Mouse (Mus musculus) mouse embryonic stem cell (cell line): ENCODE results near the gene Jam2.

ENCODE experiments used
- in situ Hi-C, 2 experiments: fragments of 300-500 bp; cut with MboI; formaldehyde crosslinking; loops; 1 replicate in 1 of 2; 3 replicates in 1 of 2; pipeline ENCODE4 v1.14.3; 2019 to 2020; ENCODE audit warnings: low sequenced_read_pairs in 2 of 2, low pct_unique_long_range_greater_than_20kb in 1 of 2, mixed read lengths in 1 of 2; ENCODE audit not compliant: unreplicated experiment in 1 of 2

The Jam2 gene

DNA sequence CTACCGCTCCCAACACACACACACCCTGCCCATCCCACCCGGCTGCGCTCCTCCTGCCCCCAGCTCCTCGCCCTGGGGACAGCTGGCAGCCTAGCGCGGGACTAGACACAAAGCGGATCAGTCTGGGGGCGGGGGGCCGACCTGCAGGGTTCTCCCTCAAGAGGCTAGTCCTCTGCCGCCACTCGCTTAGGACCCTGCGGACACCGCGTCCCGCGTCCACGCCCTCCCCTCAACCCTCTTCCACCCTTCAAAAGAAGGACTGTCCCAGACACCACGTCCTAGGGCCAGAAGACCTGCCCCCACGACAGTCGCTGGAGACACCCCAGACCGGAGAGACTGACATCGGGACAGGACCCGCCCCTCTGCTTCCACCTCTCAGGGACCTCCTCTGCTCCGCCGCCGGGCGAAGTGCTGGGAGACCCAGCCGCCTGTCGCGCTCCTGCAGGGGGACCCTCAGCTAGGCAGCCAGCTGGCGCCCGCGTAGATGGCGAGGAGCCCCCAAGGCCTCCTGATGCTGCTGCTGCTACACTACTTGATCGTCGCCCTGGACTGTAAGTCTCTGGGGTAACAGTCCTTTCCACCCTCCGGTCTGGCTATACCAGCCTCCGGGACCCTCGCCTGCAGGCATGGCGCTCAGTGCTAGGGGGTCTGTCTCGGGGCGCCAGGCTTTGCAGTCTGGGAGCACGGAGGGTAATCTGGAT lies at the start of gene Jam2:
Gene Jam2, plus strand, starts transcription at position 121 of the 701 bp plus-strand sequence.
- in situ Hi-C loops, result no loop called here

DNA sequence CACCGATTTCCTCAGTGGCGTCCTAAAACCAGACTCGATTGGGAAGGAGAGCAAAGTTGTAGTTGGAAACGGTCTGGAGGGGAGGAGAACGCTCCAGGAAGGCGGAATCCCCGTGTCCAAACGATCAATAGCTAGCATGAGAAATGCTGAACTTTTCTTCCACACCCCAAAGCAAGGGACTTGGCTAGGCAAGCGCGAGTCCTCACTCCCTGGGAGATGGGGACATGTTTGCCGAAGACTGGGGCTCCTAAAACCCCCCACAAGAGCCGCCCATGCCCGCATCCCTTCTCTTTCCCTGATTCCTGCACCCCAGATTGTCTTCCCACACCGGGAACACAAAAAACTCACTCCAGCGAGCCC lies 39.1 kb upstream of the Jam2 start:
- in situ Hi-C loops, result loop anchor here (10.0 to 25.0 kb wide), 2 partner anchors 100 to 103 kb away; partner anchors contain the start of genes Atp5j (in 2 of the 2) and Gabpa (in 2 of the 2)

DNA sequence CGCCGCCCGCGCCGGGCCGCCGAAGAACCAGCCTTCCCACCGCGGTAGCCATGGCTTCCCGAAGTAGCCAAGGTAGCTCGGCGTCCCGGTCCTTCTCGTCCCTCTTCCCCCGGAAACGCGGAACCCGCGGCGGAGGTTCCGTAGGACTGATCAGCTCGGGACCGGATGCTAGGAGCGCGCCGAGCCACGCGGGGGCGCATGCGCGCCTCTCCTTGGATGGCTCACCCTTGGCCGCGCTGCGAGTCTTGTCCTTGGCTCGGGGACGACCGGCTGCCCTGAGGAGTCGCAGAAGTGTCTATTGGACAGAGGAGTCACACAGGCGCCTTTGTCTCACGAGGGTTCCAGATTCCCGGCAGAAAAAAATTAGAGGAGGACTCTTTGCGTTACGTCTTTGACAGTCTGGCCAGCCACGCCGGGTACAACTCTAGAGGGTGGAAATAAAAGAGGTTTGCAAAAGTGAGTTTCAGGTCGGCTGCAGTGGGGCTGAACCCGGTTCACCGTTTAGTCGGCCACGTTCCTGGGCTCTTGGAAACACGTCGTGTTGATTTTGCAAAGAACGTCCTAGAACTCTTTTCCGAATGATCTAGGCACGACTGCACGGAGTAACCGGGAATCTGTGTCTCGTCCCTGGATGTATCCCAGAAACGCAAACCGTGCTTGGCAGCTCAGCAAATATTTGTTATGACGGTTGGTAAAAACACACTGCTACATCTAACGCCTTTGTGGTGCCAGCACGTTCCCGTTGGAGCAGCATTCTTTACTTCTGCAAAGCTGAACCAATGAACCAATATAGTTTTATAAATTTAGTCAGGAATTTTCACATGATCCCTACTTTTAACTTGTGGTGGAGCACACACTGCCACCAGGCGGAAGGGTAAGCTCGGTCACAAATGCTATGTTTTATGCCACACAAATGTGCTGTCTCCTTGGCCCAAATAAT lies 38.5 kb upstream of the Jam2 start, which contains the start of gene Mrpl39:
Gene Mrpl39, minus strand, starts transcription at position 577 of the 940 bp plus-strand sequence.
- in situ Hi-C loops, result loop anchor here (10.0 to 25.0 kb wide), 2 partner anchors 99 to 102 kb away; partner anchors contain the start of genes Atp5j (in 2 of the 2) and Gabpa (in 2 of the 2)

DNA sequence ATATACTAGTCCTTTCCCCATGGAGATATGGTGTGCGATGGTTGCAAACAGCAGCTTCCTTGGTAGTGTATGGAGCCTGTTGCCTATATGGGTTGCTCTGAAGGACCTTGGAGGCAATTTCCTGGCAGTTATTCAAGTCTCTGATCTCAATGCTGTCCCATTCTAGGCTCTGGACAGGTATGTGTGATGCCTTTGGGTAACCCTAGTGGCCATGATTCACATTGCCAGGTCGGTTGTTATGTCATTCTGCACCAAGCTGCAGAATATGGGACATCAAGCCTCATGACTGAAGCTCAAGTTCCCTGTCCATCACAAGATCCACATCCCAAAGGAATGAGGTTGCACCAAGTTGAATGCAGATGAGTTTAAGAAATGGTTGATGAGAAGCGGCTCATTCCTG lies 36.6 kb upstream of the Jam2 start:
- in situ Hi-C loops, result loop anchor here (10.0 to 25.0 kb wide), 2 partner anchors 97 to 100 kb away; partner anchors contain the start of genes Atp5j (in 2 of the 2) and Gabpa (in 2 of the 2)

DNA sequence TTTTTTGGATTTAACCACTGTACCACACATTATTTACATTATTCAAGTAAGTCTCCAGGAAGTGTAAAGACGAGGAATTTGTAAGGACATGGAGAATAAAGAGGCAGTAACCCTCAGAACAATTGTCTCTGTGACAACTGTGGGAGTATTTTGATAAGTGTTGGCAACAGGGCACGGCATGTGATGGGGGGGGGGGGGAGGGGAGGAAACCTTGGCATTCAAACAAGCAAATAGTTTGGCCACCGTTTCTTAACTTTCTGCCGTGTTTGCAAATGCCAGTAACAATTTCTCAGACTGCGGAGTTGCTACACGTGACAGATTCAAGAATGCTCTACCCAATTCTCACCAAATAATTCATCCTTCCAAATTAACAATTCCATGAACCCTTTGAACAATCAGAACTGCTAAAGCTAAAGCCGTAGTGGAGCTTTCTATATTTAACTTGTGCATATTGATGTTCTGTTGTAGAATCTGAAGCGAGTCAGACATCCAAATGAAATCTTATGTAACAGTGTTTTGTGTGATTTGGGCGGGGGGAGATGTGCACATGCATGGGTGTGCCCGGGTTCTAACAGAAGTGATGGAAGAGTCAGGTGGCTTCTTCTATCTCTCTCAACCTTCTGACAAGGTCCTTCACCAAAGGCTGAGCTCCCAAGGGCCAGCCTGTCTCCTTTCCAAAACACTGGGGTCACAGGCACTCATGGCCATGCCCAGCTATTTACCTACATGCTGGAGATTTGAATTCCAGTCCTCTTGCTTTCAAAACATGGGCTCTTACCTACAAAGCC lies 29.0 kb upstream of the Jam2 start:
- in situ Hi-C loops, result loop anchor here in 1 of 2 experiments (25.0 kb wide), 1 partner anchor 92 kb away; the partner anchor contains the start of genes Atp5j and Gabpa

DNA sequence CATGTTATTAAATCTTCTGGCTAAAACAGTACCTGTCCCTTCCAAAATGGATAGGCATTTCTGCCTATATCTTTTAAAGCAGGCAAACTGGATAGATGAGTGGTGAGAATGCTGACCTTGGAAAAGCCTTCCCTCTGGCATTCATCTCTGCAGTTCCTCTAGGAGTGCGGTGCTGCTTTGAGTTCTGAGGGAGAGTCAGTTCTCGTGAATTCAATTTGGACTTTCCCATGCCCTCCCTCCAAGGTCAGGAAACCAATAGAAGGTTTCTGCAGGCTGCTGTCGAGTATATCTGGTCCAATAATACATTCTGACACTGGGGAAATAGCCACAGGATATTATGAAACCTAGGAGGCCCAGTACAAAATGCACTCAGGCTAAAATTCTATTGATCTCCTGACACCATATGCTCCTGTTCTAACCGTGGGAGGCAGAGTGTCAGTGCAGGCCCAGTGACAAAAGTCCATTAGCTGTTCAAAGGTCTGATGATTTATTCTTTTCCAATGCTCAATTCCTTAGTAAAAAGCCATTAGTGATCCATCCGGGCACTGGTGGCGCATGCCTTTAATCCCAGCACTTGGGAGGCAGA lies 28.1 kb upstream of the Jam2 start:
- in situ Hi-C loops, result loop anchor here in 1 of 2 experiments (25.0 kb wide), 1 partner anchor 91 kb away; the partner anchor contains the start of genes Atp5j and Gabpa

DNA sequence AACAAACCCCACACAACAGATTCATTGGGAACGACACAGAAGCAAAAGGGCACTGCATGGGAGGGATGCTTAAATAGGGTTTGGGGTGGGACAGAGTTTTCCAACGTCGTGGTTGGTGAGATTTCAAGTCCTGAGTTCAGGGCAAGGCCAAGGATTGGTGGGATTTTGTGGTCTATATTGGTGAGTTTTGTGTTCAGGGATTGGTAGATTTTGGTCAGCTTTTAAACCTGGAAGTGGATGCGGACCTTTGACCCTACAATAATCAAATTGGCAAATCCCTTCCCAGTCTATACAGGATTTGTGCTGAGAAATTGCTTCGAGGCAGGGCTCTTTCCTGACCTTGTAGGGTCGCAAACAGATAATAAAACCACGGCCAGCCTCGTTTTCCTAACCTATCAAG lies 6.0 kb upstream of the Jam2 start:
- in situ Hi-C loops, result no loop called here

DNA sequence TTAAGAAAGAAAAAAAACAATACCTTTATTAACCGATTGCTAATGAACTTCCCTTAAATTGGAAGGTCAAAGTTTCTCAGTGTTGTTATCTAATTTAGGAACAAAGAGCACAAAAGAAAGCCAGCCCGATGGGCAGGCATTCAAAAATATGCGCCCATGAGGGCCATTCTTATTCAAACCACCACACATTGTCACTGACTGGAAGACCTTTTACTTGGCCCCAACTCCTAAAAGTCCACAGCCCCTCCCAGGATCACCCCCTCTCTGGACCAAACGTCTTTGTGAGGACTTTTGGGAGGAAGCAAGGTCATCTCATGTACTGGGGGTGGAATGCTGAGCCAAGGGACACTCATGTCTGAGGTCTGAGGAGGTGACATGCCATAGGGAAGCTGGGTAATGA lies 4.7 kb upstream of the Jam2 start:
- in situ Hi-C loops, result no loop called here

DNA sequence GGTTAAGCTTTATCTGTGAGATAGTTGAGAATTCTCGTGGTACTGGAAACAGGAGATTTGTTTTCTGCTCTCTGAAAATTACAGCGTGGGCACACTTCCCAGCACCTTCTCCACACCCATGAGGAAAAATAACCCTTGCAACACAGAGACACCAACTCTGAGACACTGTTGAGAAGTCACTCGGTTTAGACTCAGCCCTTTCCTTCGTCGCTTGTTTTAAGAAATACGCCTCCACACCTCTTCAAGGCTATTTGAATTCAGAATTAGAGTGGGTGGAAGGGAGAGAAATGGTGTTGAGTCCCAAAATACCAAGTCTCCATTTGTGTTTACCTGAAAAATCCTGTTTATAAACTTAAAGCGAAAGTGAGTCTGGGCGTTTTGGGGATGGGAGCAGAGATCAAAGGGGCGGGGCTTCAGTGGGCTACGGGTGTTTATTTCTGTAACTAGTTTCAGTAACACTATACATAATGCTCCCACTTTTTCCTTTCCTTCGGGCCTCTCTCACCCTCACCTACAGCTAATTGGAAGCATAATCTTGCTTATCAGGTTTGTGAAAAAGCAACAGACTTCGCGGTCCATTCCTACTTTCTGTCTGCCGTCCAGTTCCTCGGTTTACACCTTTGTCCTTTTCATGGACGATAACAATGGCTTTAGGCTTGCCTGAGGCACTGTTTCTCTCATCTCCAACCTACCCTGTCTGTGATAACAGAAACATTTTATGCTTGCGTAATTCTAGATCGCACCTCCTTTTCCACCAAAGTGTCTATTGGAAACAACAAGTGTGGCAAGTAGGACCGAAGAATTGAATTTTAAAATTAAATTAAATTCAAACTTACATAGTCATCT lies 4.1 kb upstream of the Jam2 start:
- in situ Hi-C loops, result no loop called here

DNA sequence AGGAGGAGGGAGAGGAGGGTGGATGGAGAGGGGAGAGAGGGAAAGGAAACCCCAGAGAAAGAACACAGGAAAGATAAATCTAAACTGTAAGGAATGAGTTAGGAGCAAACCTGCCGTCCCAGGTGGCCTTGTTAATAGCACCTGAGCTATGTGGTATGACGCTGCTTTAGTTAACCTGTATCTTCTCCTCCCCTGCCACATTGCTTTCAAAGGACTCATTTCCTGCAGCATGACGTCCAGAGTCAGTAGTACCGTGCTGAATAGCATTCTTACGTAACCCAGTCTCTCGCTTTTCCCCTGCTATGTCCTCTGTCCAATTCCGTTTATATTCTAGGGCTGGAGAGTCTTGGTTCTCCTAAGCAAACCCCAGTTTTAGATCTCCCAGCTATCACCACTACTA lies 3.0 kb upstream of the Jam2 start:
- in situ Hi-C loops, result no loop called here

DNA sequence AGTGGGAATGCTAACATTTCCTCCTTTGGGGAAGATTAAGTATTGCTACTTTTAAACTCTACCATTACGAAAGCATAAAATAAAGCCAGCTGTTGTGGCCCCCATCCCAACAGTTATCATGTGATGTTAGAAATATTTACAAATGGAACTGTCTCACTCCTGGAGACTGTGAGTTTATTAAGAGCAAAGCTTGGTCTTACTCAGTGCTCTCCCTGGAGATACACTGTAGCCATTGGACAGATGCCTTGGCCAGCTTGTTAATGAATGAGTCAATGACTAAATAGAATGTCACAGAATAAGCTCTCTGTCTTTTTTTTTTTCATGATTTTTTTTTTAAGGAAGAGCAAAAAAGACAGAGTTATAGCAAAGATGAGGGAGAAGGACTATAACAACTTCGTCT lies 2.5 kb upstream of the Jam2 start:
- in situ Hi-C loops, result no loop called here

DNA sequence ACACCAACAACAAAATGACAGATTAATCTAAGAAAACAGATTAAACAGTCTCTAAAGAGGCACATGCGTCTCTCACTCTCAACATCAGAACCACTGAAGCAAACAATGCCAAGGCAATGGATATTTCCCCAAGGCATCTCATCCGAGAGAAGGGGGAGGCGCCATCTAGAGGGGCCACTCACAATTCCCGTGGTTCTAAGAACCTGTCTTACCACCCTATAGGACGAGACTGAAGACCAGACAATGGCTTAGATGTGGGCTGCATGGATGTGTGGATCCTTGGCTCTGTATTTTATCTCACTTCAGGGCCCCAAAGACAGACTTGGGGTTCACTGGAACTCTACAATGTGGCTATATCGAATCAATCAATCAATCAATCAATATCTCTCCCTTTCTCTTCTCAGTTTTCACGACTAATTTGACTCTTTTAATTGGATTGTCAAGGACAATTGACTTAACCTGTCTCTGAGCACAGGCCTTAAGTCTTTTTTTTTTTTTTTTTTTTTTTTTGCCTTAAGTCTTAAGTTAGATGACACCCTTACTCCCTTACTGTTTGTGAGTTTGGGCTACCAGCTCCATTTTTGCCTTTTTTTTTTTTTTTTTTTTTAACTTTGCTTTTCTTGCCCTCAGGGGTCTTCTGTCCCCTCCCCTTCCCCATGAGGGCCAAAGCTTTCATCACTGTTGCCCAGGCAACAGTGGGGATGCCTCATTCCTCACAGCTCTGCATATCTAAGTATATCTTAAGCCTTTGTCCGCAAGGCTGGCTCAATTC lies 1.2 kb upstream of the Jam2 start:
- in situ Hi-C loops, result no loop called here

DNA sequence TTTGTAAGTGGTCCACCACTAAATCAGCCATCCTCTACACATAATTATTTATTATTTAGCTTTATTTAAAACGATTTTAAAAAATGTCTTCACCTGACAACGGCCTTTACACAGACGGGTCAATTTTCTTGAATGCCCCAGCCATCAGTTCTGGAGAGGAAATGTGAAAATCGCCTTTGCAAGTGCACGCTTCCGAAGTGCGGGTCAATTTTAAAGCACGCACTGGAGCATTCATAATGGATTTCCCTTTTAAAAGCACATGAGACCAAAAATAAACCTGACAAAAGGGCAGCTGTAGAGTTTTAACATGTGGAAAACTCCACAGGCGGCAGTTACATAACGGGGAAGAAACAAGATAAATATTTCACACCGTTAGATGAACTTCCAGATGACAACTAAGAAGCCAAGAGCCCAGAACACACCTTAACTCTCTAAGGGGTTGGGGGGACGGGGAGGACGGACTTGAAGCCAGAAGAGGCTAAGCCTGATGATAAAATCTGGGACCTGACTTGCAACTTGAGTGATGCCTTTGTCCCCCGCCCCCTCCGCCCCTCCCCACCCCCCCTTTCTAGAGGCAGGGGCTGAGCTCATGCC lies 558 bp upstream of the Jam2 start:
- in situ Hi-C loops, result no loop called here

DNA sequence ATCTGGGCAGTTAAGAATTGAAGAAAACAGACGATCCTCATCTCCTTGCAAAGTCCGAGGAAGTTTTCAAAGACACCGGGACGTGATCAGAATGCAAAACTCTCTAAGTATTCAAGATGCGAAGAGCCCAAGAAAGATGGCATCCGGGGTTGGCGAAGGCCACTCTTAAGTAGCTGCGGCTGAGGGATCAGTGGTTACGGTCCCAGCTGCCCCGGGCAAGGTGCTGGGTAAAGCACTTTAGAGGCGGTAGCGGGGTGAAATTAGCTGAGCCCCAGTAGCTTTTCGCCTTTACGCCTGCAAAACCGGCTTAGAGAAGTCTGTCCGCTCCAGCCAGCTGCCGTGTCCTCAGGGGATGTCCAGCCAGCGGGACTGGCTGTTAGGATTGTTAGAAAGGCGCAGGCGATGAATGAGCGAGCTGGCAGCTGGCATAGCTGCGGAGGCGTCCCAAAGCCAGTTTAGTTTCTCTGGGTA lies 873 bp downstream of the Jam2 start:
- in situ Hi-C loops, result no loop called here

DNA sequence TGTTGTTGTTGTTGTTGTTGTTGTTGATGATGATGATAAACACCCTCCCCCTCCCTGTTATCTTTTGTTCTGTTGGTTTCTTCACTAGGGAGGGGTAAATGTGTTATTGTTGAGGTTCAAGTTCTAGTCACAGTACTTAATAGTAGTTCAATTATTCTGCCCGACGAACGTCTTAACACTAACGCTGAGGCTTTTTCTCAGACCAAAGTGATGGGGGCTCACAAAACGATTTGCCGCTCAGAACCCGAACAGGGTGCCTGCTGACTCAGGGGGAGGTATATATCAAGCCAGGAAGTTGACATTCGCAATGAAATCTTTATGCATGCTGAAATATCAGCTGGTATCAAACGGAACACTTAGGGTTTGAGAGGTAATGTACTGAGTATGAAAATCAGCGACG lies 1.4 kb downstream of the Jam2 start:
- in situ Hi-C loops, result no loop called here

DNA sequence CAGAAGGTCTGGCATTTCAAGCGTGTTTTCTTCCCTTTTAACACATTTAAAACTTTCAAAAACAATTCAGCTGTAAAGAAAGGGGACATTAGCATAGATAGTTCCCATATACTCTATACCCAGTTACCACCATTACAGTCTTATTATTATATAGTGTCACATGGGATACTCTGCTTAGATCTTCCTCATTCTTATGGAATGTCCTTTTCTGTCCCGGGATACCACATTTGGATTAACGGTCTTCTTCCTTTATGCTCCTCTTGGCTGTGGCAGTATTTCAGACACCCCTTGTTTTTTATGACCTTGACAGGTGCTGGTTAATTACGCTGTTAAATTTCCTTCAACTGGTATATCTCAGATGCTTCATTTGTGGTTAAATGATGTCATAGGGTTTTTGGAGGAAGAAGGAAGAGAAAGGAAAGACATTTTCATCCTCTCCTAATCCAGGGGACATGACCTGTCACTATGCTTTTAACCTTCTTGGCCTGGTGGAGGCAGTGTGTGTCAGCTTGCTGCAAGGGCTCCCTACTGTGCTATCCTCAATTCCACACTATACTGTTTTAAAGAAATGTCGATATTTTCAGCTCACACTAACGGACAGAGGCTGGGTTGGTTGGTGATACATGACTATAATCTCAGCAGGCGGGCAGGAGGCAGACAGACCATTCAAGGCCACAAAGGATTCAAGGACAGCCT lies 2.3 kb downstream of the Jam2 start:
- in situ Hi-C loops, result no loop called here
